Mouse (Mus musculus) T-helper 17 cell (primary cell): Measurements from ENCODE around the gene Calhm3.

ENCODE experiments used
- in situ Hi-C, 2 experiments: fragments of 300-600 bp; cut with MboI, MseI; formaldehyde crosslinking; loops; 1 replicate in 1 of 2; 2 replicates in 1 of 2; pipeline ENCODE4 v1.15.1; 2025; ENCODE audit warnings: high pct_unique_total_duplicates in 2 of 2

Calhm3 gene

DNA sequence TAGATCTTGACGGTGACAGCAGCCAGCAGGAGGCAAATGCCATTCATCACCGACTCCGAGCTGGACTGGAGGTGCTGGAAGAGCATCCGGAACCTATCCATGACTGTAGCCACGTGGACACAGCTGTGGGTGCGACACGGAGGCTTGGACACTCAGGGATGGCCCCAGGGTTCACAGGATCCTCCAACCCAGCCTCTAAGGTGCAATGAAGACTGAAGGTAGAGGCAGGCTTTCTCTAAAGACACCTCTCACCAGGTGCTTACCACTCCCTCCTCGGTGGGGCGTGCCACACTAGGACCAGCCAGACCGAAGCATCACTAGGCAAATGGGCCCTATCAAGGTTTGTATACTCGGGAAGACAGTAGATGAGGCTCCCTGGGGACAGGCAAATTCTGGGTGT lies at the start of gene Calhm3:
Gene Calhm3 (minus strand): TSS at position 101 of the 400 bp plus-strand sequence.
- in situ Hi-C loops = no loop called here

DNA sequence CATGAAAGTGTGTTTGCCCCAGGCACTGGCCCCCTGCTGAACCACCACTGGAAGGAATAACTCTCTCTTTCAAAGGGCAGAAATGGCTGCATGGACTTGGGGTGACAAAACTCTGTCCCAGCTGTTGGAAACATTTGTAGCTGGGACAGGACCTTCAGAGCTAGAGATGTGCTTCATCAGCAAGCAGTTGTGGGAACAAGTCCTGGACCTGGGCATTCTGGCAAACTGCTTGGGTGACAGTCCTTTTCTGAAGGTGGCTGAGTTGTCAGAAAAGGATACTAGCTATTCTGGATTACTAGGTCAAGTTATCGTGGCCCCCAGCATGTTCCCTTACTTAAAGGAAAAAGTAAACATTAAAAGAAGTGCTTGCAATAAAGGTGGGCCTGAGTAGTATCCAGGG lies 48.6 kb upstream of the Calhm3 start:
- in situ Hi-C loops = no loop called here

DNA sequence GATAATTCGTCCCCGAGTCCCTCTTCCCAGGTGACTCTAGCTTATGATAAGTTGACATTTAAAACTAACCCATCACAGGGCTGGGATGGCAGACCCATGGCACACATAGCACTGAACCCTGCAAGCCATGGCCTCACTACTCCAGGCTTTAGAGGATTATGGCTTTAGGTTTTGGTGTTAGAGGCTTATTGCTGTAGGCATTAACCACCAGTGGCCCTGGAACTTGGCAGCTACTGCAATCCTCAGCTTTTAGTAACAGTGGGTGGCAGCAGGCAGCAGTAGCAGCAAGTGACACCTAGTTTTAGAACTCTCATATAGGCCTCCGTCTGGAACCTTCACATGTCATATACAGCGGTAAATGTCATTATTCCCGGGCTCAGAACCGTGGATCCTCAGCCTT lies 47.1 kb upstream of the Calhm3 start:
- in situ Hi-C loops = no loop called here

DNA sequence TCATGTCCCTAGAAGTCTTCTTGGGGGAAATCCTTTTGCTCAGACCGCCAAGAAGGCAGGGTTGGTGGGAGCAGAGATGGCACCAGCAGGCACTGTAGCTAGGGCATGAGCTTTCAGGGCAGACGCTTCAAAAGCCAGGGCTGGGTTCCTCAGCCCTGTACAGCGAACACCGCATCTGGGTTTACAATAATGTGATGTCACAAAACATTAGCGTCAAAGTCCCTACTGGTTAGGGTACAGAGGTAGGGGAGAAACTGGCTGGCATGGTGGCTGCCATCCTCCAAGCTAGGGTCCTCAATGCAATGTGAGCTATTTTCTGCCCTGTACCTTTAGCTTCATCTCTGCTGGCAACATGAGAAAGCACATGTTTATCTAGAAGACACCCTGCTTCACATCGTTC lies 45.5 kb upstream of the Calhm3 start:
- in situ Hi-C loops = no loop called here

DNA sequence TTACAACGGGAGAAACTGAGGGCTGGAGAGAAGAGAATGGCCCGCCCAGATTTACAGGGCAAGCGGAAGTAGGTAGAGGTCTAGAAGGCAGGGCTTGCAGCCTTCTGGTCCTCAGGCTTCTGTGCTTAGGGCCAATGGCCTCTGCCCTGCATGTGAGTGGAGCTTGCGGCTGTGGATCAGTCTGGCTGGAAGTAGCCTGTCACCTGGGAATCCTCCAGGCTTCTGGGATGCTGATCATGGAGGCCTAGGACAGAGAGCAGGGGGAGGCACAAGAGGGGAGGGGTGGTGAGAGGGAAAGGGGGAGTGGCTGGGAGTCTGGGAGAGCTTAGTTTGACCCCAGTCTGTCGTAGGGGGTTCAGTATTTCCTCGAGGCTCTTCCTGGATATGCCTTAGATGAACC lies 44.9 kb upstream of the Calhm3 start:
- in situ Hi-C loops = no loop called here

DNA sequence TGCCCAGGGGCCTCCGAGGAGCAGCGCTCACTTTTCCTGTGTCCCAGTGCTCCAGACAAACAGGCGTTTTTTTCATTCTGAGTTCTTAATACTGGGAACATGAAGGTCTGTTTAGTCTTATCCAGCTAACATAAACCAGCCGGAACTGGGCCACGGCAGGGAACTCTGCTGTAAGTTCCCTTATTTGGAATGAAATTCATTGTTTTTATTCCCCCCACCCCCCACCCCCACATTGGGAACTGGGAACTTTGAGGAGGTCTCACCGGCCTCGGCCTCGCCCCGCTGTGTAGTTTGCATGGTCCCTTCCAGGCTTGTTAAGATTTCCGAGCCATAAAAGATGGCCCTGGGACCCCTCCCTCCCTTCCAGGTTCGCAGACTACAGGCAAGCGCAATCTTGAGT lies 44.4 kb upstream of the Calhm3 start:
- in situ Hi-C loops = no loop called here

DNA sequence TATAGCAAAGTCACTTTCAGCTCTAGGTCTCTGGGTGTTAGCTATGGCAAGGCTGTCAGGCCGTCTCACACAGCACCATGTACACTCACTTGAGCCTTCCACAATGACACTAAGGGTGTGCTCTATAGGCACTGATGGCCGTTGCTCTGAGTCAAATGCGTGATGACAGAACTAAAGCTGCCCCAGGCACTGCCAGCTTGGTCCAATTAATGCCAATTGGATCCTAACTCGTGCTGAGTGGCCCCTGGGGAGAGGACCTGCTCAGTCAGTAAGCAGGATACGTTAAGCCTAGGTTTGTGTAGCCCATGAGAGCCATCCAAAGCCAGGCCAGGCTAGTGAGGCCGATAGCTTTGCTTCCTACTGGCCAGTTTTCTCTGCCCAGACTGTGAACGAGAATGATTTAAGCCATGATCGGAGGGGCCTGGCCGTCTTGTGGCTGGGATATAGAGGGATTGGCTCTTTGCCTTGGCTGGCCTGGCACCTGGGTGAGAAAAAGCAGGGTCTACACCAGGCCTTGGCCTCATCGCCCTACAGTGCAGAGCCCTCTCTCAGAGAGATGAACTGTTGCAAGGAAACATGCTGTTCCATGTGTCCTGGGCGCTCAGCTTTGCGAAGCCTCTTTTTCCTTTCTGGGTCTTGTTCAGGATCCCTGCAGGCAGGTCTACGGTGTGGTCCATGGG lies 41.2 kb upstream of the Calhm3 start:
- in situ Hi-C loops = no loop called here

DNA sequence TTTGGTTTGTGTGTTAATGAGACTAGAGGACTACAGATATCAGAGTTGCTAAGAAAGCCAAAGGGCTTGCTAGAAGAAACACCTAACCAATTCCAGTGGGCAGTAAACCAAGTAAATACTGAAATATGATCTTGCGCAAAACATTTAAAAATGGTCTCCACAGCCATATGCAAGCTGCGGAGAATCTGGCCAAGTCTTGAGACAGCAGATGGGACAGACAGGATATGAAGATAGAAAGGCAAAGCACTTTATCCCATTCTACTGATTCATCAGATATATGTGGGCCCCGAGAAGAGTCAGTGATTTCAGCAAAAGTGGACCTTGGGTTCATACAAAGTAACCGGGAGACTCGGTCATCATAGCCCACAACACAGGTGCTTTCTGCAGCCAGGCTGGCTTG lies 34.6 kb upstream of the Calhm3 start:
- in situ Hi-C loops = no loop called here

DNA sequence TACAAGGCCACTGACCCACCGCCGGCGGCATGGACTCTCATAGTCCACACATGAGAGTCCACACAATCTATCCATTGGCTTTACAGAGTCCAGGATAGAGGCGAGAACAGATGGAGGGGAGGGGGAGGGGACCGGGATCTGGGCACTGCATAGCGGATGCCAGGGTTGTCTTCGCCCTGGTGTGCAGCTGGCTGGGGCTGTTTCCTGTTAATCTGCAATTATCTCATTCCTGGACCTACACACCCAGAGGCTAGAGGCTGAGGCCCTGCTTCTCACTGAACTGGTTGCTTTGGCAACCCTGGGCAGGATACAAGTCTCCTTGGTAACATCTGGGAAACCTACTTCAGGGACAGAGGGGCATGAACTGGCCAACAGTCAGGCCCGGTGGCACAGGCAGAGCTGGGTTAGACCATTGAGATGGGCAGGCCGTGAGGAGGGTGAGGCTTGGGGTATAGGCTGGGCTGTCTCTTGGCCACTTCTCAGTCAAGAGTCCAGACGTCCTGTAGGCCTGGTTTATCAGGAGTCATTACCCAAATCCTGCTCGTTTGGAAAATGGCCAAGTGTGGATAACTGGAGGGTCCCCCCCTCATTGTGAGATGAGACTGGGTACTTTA lies 31.1 kb upstream of the Calhm3 start:
- in situ Hi-C loops = no loop called here

DNA sequence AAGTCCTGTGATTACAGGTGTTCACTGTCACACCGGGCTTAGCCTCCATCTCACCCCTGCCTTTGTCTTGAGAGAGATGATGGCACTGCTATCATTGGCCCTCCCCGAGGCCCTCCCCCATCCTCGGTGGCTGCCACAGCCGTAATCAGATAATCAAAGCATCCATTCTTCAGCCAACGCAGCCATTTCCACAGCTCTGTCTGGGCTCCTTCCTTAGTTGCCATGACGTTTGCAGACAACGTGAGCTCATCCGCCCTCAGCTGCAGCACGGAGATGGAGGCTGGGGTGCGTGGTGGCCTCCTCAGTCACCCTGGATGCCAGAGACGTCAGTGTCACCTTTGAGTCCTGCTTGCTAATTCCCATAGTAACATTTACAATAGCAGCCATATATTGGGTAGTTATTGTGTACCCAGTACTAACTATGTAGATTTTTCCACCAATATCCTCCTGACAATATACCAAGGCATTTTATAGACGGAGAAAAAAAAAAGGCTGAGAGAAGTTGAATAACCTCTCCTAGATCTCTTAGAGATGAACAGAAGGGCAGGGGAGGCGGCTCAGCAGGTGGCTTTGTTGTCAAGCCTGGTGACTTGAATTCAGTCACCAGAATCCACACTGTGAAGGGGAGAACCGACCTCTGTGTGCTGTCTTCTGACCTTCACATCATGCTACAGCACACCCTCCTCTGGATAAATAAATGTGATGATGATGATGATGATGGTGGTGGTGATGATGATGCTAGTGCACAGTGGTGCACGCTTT lies 29.1 kb upstream of the Calhm3 start:
- in situ Hi-C loops = no loop called here

DNA sequence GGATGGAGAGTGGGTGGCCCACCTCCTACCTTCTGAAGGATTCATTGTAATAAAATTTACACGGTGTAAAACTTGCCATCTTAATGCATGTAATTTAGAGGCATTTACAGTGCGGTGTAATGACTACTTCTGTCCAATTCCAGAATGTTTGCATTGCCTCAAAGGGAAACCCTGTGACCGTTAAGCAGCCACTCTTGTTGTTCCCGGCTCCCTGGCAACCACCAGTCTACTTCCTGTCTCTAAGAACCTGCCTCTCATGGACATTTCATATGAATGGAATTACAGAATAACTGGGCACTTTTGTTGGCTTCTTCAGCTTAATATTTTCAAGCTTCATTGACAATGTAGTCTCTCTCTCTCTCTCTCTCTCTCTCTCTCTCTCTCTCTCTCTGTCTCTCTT lies 27.2 kb upstream of the Calhm3 start:
- in situ Hi-C loops = no loop called here

DNA sequence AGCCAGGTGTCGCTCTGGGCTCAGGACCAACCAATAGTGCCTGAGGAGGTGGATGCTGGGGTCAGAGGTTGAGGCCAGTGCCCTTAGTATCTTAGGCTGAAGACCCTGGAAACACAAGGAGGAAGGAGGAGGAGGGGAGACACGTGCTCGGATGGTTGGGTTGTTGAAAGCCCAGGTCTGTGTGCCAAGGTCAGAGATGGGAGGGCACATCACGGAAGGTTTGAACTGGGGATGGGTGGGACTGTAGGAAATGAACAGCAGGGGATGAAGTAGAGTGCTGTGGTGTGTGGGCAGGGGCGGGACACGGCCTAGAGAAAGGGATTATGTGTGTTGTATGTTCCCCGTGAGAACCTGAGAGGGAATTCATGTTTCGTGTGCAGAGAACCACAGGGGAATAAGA lies 26.7 kb upstream of the Calhm3 start:
- in situ Hi-C loops = no loop called here

DNA sequence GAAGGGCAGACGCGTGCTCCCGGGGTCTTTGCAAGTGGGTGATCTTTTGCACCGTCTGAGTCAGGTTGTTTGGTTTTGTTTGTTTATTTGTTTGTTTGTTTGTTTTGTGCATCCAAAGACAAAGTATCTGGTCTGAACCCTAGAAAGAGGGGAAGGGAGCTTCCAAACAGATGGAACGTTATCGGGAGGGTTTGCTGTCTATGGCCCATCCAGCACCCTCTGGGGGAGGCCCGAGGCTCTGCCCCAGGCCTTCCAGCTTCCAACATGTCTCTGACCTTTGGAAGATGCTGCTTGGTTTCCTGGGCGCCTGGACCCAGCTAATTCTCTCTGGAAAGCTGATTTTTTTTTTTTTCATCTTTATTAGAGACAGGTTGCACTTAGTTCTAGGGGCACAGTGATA lies 22.4 kb upstream of the Calhm3 start:
- in situ Hi-C loops = no loop called here

DNA sequence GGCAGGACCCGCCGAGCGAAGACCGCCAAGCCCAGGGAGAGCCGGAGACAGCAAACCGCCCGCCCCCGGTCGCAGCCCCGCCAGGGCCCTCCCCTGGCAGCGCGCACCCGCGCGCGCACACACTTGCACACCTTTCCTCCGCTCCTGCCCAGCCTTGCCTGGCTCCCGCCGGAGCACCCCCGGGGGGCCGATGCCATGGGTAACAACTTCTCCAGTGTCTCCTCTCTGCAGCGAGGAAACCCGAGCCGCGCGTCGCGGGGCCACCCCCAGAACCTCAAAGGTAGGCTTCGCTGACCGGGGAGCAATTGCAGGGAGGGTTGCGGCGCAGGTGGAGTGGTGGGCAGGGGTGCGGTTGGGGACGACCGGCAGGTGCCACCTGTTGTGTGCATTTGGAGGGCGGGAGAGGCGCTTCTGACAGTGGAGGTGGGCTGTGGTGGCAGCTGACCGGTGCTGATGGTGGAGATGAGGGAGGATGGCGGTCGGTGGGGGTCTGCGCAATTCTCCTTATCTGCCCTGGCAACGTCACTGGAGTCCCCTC lies 21.8 kb upstream of the Calhm3 start:
- in situ Hi-C loops = no loop called here

DNA sequence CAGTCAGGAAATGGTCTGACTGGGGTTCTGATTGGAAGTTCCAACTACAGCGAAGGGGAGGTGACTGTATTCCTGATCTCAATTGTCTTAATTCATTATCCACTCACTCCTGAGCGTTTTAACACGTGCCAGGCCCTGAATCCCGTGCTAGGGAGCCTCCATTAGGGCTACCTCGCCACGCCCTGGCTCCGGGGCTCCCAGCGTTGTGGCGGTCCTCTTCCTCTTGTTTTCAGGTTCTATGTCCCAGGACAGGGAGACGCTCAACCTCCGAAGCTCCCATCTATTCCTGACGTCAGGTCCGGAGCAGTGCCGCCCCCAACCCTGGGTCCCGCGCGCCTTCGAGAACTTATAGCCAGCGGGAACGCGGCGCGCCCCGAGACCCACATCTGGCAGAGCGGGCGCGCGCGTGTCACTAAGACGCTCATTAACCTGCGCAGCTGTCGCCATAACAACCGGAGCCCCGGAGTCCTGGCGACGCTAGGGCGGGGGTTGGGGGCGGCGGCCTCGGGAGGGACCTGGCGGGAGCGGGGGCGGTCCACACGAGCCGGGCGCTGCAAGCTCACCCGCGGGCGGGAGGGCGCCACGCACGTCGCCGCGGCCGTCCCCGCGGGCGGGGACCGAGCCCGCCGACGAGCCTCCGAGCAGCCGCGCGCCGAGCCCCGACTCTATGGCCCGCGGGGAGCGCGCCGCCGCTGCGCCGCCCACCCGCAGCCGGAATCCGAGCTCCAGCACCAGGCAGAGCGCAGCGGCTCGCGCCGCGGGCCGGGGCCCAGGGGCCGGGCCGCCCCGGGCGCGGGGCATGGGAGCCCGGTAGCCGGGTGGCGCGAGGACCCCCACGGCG lies 21.1 kb upstream of the Calhm3 start, which contains the start of gene Neurl1a:
Gene Neurl1a (plus strand): TSS at position 390 of the 841 bp plus-strand sequence.
- in situ Hi-C loops = no loop called here

DNA sequence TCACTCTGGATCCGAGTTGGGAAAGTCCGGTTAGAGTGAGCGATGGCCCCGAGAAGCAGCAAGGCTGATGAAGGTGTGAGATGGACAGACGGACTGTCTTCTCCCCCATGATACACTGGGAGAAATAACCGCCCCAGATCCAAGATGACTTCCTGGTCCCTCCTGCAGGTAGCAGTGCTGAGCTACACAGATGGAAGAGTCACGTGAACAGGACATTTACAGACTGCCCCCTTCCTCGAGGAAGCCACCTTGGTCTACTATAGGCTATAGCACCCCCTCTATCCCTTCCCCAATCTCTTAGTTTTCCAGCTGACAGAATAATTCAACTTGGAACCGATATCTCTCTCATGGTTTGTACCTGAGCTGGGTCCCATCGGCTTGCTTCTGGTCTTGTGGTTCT lies 20.4 kb upstream of the Calhm3 start:
- in situ Hi-C loops = no loop called here

DNA sequence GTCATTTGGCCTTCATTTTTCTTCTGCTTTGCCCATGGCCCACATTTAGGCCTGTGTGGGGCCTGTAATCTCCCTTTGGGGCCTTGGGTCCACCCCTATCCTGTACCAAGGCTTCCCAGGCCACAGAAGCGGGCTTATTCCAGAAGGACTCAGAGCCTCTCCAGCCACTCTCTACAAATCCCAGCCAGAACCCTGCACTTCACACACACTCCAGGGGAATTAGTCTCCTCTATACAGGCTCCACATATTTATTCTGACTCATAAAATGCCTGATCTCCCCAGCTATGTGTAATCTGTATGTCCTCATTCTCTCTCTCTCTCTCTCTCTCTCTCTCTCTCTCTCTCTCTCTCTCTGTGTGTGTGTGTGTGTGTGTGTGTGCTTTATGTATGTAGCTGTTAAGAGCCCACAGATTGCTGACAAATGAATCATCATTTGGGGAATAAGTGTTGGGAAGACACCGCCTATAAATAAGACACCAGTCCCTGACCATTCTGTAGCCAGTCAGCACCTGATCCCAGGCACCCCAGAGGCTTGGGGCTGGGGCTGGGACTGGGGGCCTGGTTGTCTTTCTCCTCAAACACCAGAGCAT lies 19.4 kb upstream of the Calhm3 start:
- in situ Hi-C loops = no loop called here

DNA sequence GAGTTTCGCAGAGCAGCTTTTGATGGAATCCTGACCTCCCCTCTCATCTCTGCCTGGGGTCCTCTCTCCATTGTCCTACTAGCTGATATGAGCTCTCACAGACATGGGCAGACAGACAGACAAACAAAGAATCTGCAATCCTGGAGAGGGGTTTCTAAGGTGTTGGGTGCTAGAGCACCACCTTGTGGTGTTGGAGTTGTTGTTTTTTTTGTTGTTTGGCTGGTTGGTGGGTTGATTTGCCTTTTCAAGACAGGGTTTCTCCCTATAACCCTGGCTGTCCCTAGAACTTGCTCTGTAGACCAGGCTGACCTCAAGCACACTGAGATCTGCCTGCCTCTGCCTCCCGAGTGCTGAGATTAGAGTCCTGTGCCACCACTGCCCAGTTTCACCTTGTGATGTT lies 17.9 kb upstream of the Calhm3 start:
- in situ Hi-C loops = no loop called here

DNA sequence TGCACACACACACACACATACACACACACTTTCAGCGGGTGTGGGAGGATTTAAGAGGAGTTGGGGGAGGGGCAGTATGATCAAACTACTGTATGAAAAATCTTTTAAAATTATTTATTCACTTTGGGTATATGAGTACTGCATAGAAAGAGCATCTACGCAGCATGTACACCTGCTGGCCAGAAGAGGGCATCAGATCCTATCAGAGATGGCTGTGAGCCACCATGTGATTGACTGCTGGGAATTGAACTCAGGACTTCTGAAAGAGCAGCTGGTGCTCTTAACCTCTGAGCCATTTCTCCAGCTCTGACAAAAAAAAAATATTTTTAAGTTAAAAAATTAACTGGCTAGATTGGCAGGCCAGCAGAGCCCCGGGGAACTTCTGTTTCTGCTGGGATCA lies 17.0 kb upstream of the Calhm3 start:
- in situ Hi-C loops = no loop called here

DNA sequence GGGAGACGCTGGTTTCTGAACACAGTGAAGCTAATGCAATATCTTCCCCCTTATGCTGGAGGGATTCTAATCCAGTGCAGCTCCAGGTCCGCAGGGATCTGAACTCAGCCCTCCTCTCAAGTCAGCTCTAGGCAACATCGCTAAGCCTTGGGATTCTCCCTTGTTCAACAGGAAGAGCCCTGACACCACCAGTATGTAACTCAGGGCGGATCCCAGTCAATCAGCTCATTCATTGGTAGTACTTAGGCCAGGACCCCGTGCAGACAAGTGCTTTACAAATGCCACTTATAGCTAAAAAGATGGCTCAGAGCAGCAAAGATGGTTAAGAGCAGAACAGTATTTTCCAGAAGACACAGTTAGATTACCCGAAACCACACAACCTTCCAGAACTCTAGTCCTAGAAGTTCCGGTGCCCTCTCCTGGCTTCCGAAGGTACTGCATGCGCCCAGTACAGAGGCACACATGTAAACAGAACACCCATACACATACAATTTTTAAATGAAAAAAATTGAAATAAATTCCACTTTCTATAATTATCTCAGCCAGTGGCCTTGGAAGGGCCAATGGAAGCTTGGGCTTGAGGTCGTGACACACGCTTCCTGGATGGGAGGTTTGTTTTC lies 11.3 kb upstream of the Calhm3 start:
- in situ Hi-C loops = loop anchor here (5.0 kb wide), 1 partner anchor 47 kb away; no protein-coding TSS in a partner anchor

DNA sequence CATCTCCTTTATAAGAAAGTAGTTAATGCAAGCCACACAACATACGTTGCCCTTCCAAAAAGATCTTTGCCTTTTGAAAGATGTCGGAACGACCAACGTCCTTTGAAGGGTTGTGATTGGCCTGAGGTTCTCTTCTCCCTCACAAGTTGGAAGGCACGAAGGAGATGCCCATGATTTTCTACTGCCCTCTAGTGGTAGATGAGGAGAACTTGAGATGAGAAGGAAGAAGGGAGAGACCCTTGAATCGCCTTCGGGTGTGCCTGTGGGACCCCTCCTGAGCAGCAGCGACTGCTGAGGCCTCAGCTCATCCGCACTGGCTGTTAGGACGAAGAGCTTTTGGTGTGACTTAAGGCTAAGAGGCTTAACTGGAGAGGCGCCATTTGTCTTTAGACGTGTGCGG lies 10.7 kb upstream of the Calhm3 start:
- in situ Hi-C loops = loop anchor here (5.0 kb wide), 1 partner anchor 46 kb away; no protein-coding TSS in a partner anchor
